Mouse (Mus musculus) spleen, adult 2 months (tissue): ENCODE results near the gene Calcrl.

Experiments
- CTCF ChIP-seq: fragments of 200-500 bp; IDR thresholded peaks from 2 replicates; pipeline ENCODE4 v1.5.1; 2011; ENCODE audit warnings: mild to moderate bottlenecking, inconsistent platforms; ENCODE audit not compliant: insufficient read depth, insufficient read length, insufficient replicate concordance; ENCODE audit errors: extremely low read depth
- POLR2A ChIP-seq: fragments of 200-500 bp; IDR thresholded peaks from 2 replicates; pipeline ENCODE4 v1.6.1; 2011; ENCODE audit warnings: low read depth, low read length, inconsistent platforms

DNA sequence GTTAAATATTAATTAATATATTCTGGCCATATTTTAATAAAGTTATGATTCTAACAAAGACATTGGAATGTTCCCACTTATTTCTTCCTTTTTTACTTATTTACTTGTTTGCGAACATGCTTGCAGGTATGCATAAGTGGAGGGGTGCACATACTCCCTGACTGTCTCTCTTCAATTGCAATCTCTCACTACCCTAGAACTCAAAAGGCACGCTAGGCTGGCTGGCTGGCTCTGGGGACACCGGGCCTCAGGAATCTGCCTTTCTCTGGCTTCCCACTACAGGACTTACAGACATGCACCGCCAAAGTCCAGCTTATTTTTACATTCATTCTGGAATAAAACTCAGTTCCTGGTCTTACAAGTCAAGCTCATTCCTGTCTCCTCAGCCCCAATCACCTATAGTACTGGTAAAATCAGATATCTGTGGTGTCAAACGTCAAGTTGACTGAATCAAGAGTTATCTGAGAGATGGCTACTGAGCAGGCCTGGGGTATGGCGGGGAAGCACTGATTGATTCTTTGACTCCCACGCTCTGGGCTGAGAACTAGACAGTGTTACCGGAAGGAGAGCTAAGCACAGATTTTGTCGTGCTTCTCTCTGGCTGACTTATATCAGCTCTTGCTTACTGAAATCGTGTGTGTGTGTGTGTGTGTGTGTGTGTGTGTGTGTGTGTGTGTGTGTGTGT, 29.5 kb upstream of the Calcrl start:
- TF ChIP-seq CTCF = no peak
- TF ChIP-seq POLR2A = no peak
